In the genomic region with DNA sequence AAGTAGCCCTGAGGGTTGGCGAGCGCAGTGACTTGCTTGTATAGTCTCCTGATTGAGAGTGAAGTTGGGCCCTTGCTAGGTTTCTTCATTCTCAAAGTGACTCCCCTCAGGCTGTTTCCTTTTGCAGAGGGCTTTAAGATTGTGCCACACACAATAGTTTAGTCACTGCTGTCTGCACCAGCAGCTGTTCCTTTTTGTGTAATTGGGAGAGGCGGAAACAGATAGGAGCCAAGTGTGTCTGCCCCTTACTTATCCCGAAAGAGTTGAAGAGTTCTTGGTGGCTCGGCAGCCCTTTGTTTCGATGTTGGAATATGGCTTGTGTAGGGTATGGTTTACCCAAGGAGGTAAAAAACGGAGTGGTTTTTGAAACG, we compare ENCODE assay signal across 8 mouse cellular contexts. TPM values are rescaled to one million over a fixed set of nuclear protein-coding genes. Genes with fewer than 3 reads are reported as not detected.
DNase-seq lines count a peak whose midpoint lies in the region; ATAC-seq lines count a peak whose summit lies in the region.

No protein-coding gene starts in this region.

- peak overlapping the region; percentile 98 for H3K4me3 ChIP-seq in forebrain, embryonic 12.5 days (replicated peaks)
- H3K4me3 ChIP-seq in hindbrain, embryonic 16.5 days (ENCODE audit: low read length), result peak overlapping the region; percentile 88
- H3K4me3 ChIP-seq in lung, embryonic 15.5 days, result peak overlapping the region; percentile 99
- peak overlapping the region; percentile 96 for H3K4me3 ChIP-seq in stomach, embryonic 14.5 days (ENCODE audit: low read depth, low read length)

- no peaks in the 10 kb centered on the region for H3K27me3 ChIP-seq in forebrain, embryonic 12.5 days
- no peaks in the 10 kb centered on the region for H3K27me3 ChIP-seq in hindbrain, embryonic 16.5 days (replicated peaks; ENCODE audit: control insufficient read depth, insufficient read depth, low read length)
- H3K27me3 ChIP-seq in lung, embryonic 15.5 days, result no peaks in the 10 kb centered on the region
- no peaks in the 10 kb centered on the region for H3K27me3 ChIP-seq in stomach, embryonic 14.5 days (ENCODE audit: control insufficient read depth, insufficient read depth, low read length)

- no peak for ATAC-seq in forebrain, embryonic 12.5 days (ENCODE audit: low FRiP score)
- ATAC-seq in hindbrain, embryonic 16.5 days, result no peak
- no peak for ATAC-seq in lung, embryonic 15.5 days (ENCODE audit: borderline replicate concordance, extremely low read depth, low FRiP score, low TSS enrichment)
- no peak for ATAC-seq in stomach, embryonic 14.5 days (ENCODE audit: insufficient number of reproducible peaks, insufficient read depth, low FRiP score, low read depth)

- 2% methylated on average over 8 of the region's 8 CpGs for WGBS in forebrain, embryonic 12.5 days
- WGBS in hindbrain, embryonic 16.5 days, result under 1% methylated on average over 8 of the region's 8 CpGs
- WGBS in lung, embryonic 15.5 days, result under 1% methylated on average over 8 of the region's 8 CpGs
- WGBS in stomach, embryonic 14.5 days, result 1% methylated on average over 8 of the region's 8 CpGs

- DNase-seq in adrenal gland, postnatal 10 days, result peak; percentile 37
- DNase-seq in adrenal gland, postnatal 25 days, result no peak
- peak; percentile 39 for DNase-seq in Muller cell, postnatal 12 days (ENCODE audit: inconsistent ontology term)
- DNase-seq in frontal cortex, postnatal 25 days (ENCODE audit: low spot score in 2 of 2), result no peak

- peak overlapping the region; percentile 75 for H3K4me2 ChIP-seq in forebrain, embryonic 12.5 days
- H3K4me2 ChIP-seq in hindbrain, embryonic 16.5 days (ENCODE audit: low read length), result peak overlapping the region; percentile 74
- peak overlapping the region; percentile 79 for H3K4me2 ChIP-seq in lung, embryonic 15.5 days
- H3K4me2 ChIP-seq in stomach, embryonic 14.5 days (replicated peaks; ENCODE audit: low read depth, low read length), result peak overlapping the region; percentile 74

- peaks cover 32% of the 10 kb centered on the region for H3K4me1 ChIP-seq in forebrain, embryonic 12.5 days
- H3K4me1 ChIP-seq in hindbrain, embryonic 16.5 days (ENCODE audit: control insufficient read depth, insufficient read depth, low read depth, low read length), result peaks cover 18% of the 10 kb centered on the region
- peaks cover 26% of the 10 kb centered on the region for H3K4me1 ChIP-seq in lung, embryonic 15.5 days
- peaks cover 8% of the 10 kb centered on the region; the same call in 1 of the 2 replicates for H3K4me1 ChIP-seq in stomach, embryonic 14.5 days (ENCODE audit: control insufficient read depth, insufficient read depth, low read length)

- H3K36me3 ChIP-seq in forebrain, embryonic 12.5 days (replicated peaks), result no peaks in the 10 kb centered on the region
- H3K36me3 ChIP-seq in hindbrain, embryonic 16.5 days (ENCODE audit: control insufficient read depth, insufficient read depth, low read length), result no peaks in the 10 kb centered on the region
- no peaks in the 10 kb centered on the region for H3K36me3 ChIP-seq in lung, embryonic 15.5 days
- H3K36me3 ChIP-seq in stomach, embryonic 14.5 days (ENCODE audit: control insufficient read depth, insufficient read depth, low read length), result no peaks in the 10 kb centered on the region

- H3K27ac ChIP-seq in forebrain, embryonic 12.5 days, result peak overlapping the region; percentile 91
- peak overlapping the region; percentile 89 for H3K27ac ChIP-seq in hindbrain, embryonic 16.5 days (ENCODE audit: low read depth, low read length)
- H3K27ac ChIP-seq in lung, embryonic 15.5 days, result peak overlapping the region; percentile 87
- peak overlapping the region; percentile 89 for H3K27ac ChIP-seq in stomach, embryonic 14.5 days (ENCODE audit: low read length)

- no peaks in the 10 kb centered on the region for H3K9me3 ChIP-seq in forebrain, embryonic 12.5 days
- H3K9me3 ChIP-seq in hindbrain, embryonic 16.5 days (ENCODE audit: control insufficient read depth, low read length), result no peaks in the 10 kb centered on the region
- H3K9me3 ChIP-seq in lung, embryonic 15.5 days, result no peaks in the 10 kb centered on the region
- no peaks in the 10 kb centered on the region for H3K9me3 ChIP-seq in stomach, embryonic 14.5 days (ENCODE audit: control insufficient read depth, low read depth, low read length)

- peak overlapping the region; percentile 96 for H3K9ac ChIP-seq in forebrain, embryonic 12.5 days
- peak overlapping the region; percentile 94 for H3K9ac ChIP-seq in hindbrain, embryonic 16.5 days (ENCODE audit: low read depth, low read length)
- peak overlapping the region; percentile 93 for H3K9ac ChIP-seq in lung, embryonic 15.5 days
- H3K9ac ChIP-seq in stomach, embryonic 14.5 days (replicated peaks; ENCODE audit: low read depth, low read length), result peak overlapping the region; percentile 91

RNA-seq across cellular contexts. Expression of a gene that starts 1.4 kb away (rescaled TPM):
- total RNA-seq in adrenal gland, postnatal 10 days (2021), result 10 to 100 TPM; 42.2 to 59.4 TPM
- total RNA-seq in adrenal gland, postnatal 25 days (2021), result 76.9 and 79.6 TPM in 2 replicates
- 46.7 and 47.6 TPM in 2 replicates for polyA plus RNA-seq in forebrain, embryonic 12.5 days (2016; fragmentation: Nextera tagmentation; extraction: Ambion mirVana)
- 21.3 and 26.8 TPM in 2 replicates for polyA plus RNA-seq in hindbrain, embryonic 16.5 days (2015; fragmentation: Nextera tagmentation; extraction: Ambion mirVana)
- polyA plus RNA-seq in lung, embryonic 15.5 days (2015; fragmentation: Nextera tagmentation; extraction: Ambion mirVana), result 31.9 and 33.8 TPM in 2 replicates
- polyA plus RNA-seq in stomach, embryonic 14.5 days (2014; fragmentation: Nextera tagmentation; extraction: Ambion mirVana), result 46.2 and 46.6 TPM in 2 replicates

Comparison
In these comparisons a context has a peak if more than half of its experiments do, and no peak if none do; other contexts are left out.
1. DNase-seq: peak in adrenal gland, postnatal 10 days (single experiment) and Muller cell, postnatal 12 days (single experiment); none in adrenal gland, postnatal 25 days (single experiment) and frontal cortex, postnatal 25 days (0 of 2).
2. Peak in every context shown above with its lines, with median percentiles within 50 percentile points of each other: H3K27ac ChIP-seq, H3K4me2 ChIP-seq, H3K4me3 ChIP-seq and H3K9ac ChIP-seq.